Mouse (Mus musculus) ES-E14 (cell line): ENCODE results near the gene Necab2.

Experiments
- CHD2 ChIP-seq: IDR thresholded peaks from 2 replicates; pipeline ENCODE4 v1.6.1; 2014; ENCODE audit warnings: mild to moderate bottlenecking, low read depth, low read length, inconsistent platforms
- HCFC1 ChIP-seq: IDR thresholded peaks from 2 replicates; pipeline ENCODE4 v1.6.1; 2012; ENCODE audit warnings: low read length, inconsistent platforms, borderline replicate concordance; ENCODE audit not compliant: insufficient read depth
- MAFK ChIP-seq: IDR thresholded peaks from 2 replicates; pipeline ENCODE4 v1.6.1; 2014; ENCODE audit warnings: mild to moderate bottlenecking, low read depth, low read length, inconsistent platforms; ENCODE audit not compliant: insufficient read depth
- ZC3H11A ChIP-seq: IDR thresholded peaks from 2 replicates; pipeline ENCODE4 v1.6.1; 2012; ENCODE audit warnings: low read depth, mild to moderate bottlenecking, inconsistent platforms, low read length, borderline replicate concordance
- ZNF384 ChIP-seq: IDR thresholded peaks from 2 replicates; pipeline ENCODE4 v1.6.1; 2012; ENCODE audit warnings: low read depth, low read length, inconsistent platforms

DNA sequence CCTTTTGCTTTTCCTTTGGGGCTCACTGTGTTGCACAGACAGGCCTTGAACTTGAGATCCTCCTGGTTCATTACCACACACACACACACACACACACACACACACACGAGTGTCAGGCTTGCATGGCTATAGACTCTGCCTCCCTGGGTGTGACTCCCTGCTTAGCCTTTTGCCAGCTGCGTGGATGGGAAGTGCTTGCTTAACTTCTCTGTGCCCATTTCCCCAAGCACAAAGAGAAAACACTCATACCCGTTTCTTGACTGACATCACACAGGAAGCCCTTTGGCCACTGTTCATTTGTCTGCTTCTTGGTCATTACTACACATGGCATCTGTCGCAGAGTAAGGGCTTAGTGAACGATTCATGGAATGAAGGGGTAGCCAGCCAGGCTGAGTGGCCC is 4.5 kb upstream of the Necab2 start:
- TF ChIP-seq ZC3H11A: no peak
- no peak for TF ChIP-seq ZNF384
- no peak for TF ChIP-seq HCFC1
- no peak for TF ChIP-seq MAFK
- no peak for TF ChIP-seq CHD2
